Mouse (Mus musculus): Measurements from ENCODE around the gene Kras.

The Kras gene

GRCm38 (mm10) chr6:145250185-145250791, at the start of gene Kras:
Kras (minus strand) TSS chr6:145250239.
- peak; percentile 95 for DNase-seq (ENCODE audit: extremely low spot score)

GRCm38 (mm10) chr6:145297626-145298025, 47.6 kb upstream of the Kras start:
- no peak for DNase-seq (ENCODE audit: extremely low spot score)

DNA sequence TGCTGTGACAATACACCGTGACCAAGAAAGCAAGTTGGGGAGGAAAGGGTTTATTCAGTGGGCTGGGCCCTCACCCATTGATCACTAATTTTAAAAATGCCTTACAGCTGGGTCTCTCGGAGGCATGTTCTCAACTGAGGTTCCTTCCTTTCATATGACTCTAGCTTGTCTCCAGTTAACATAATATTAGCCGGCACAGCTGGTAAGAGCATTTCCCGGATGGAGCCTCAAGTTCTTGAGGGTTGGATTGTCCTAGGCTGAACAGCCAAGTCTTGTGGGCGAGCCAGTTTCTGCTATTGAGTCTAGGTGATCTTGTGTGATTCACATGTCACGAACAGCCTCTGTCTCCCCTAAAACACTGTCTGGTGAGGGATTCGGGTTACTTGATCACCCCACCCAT, 46.9 kb upstream of the Kras start:
- no peak for DNase-seq (ENCODE audit: extremely low spot score)

GRCm38 (mm10) chr6:145295171-145295570, 45.1 kb upstream of the Kras start:
- DNase-seq (ENCODE audit: extremely low spot score): no peak

GRCm38 (mm10) chr6:145293156-145293555, 43.1 kb upstream of the Kras start:
- no peak for DNase-seq (ENCODE audit: extremely low spot score)

- DNase-seq (ENCODE audit: extremely low spot score): no peak
Observed at GRCm38 (mm10) chr6:145291383-145292289, 41.6 kb upstream of the Kras start.

GRCm38 (mm10) chr6:145285656-145286055, 35.6 kb upstream of the Kras start:
- no peak for DNase-seq (ENCODE audit: extremely low spot score)

GRCm38 (mm10) chr6:145284286-145284685, 34.2 kb upstream of the Kras start:
- no peak for DNase-seq (ENCODE audit: extremely low spot score)

- no peak for DNase-seq (ENCODE audit: extremely low spot score)
Observed at GRCm38 (mm10) chr6:145277138-145277763, 27.2 kb upstream of the Kras start.

DNA sequence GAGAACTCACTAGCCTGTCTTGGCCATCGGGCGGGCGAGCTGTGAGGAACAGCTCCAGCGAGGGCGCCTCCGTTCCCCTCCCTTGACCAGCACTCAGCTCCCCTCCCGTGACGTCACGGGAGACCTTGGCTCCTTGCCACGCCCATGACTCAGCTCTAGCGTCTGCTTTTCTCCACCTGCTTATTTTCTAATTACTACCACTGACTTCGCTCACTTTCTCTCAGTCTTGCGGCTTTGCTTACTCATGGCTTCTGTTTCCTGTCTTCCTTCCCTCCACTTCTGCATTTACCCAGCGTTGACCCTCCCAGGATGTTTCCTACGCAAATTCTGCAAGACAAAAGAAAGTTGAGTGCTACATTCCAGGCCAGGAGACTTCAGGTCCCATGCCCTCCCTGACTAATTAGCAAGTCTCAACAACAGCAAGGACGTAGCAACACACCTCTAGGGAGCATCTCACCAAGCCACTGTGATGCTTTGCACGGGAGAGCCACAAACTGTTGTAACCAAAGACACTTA, 26.3 kb upstream of the Kras start:
- peak; percentile 61 for DNase-seq (ENCODE audit: extremely low spot score)

GRCm38 (mm10) chr6:145275586-145276219, 25.7 kb upstream of the Kras start:
- no peak for DNase-seq (ENCODE audit: extremely low spot score)

DNA sequence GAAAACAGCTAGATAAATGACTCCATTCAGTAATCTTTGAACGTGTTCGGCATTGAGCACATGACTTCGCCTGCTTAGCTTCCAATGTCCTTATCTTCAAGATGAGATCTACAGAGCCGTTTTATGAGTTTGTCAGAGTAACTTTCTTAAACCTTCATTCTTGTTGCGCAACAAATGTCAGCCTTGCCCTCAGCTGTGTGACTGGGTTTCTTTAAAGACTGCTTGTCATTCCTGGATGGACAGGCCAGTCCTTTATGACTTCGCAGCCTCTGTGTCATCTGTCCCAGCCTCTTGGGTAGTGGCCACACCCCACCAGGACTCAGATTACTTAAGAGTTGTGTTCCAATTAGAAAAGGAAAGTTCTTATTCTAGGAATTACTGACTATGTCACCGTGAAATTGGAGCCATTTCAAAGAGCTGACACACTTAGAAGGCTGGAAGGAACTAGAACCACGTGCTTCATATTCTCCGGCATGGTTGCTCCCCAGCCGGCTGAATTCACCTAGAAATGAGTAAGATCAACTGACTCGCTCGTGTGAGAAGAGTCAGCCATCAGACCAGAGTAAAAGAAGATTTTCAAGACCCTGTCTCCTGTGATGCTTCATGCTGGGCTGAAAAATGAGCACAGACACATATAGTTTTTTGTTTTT, 24.1 kb upstream of the Kras start:
- no peak for DNase-seq (ENCODE audit: extremely low spot score)

DNA sequence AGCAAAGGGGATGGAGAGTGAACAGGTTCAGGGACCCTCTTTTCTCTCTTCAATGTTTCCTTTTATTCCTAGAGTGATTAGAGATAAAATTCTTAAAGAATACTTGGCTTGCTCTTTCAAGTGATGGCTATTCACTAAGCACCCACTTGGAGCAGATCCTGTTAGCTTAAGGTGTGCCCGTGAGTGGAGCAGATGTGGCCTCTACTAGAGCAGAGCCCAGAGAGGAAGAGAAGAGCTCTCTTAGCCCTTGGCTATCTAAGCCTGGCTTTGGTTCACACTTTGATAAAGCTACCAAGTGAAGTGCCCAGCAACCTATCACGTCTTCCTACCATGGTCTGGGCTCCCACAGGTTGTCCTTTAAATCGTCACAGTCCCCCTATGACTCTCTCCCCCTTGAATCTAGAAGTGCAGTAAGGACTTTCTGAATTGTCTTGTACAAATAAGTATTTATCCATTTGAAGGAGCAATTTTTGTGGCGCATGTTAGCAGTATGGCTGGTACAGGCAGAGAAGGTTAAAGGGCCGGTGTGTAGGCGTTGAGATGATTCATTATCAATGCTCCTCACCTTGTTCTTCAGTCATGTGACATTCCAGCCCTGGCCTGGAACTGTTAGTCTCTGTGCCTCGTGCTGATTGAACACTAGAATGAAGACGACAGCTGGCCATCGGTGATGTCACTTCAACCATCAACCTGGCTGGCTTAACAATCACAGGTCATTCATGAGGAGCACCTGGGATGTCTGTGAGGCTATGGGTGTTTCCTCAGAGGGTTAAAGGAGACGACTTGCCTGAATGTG, 22.3 kb upstream of the Kras start:
- DNase-seq (ENCODE audit: extremely low spot score): no peak

GRCm38 (mm10) chr6:145269313-145269845, 19.3 kb upstream of the Kras start:
- no peak for DNase-seq (ENCODE audit: extremely low spot score)

DNA sequence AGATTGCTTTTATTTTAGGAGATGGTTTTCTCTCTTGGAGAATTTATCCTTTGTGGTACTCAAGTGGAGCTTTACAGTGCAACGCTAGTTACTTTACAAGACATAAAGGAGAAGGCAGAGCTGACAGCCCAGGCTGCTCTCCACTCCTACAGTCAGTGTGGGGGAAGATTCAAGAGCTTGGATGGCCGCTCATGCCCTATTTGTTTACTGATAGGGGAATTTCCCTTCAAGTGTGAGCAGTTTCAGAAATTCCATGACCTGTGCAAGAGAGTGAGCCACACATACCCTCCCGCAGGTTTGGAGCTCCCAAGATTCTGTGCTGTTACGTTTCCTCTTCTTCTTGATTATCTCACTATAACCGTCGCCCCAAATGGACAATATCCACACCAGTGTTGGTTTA, 17.7 kb upstream of the Kras start:
- DNase-seq (ENCODE audit: extremely low spot score): no peak

- no peak for DNase-seq (ENCODE audit: extremely low spot score)
Observed at GRCm38 (mm10) chr6:145262314-145262713, 12.3 kb upstream of the Kras start.

DNA sequence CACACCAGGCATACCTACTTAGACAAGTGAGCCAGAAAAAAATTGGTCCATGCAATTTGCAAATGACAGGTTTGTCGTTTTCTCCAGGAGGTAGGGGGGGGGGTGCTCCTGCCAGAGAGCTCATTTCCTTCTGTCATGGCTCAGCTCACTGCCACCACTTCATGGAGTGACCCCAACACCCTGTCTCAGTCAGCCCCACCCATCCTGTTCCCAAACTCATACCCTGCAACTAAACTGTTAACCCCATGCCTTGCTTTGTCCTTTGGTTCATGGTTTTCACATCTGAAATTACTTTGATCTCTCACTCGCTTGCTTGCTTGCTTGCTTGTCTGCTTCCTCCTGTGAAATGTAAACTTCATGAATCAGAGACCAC, 6.6 kb upstream of the Kras start:
- DNase-seq (ENCODE audit: extremely low spot score): no peak

- no peak for DNase-seq (ENCODE audit: extremely low spot score)
Observed at GRCm38 (mm10) chr6:145255952-145256700, 6.1 kb upstream of the Kras start.

GRCm38 (mm10) chr6:145250820-145251219, 781 bp upstream of the Kras start:
- no peak for DNase-seq (ENCODE audit: extremely low spot score)
